Mouse (Mus musculus): ENCODE data around the gene Atl3. TPM values are rescaled to one million over a fixed set of nuclear protein-coding genes. Genes with fewer than 3 reads are reported as not detected.

Gene Atl3
- polyA plus RNA-seq (2012): 9.5 and 13.4 TPM in 2 replicates

DNA sequence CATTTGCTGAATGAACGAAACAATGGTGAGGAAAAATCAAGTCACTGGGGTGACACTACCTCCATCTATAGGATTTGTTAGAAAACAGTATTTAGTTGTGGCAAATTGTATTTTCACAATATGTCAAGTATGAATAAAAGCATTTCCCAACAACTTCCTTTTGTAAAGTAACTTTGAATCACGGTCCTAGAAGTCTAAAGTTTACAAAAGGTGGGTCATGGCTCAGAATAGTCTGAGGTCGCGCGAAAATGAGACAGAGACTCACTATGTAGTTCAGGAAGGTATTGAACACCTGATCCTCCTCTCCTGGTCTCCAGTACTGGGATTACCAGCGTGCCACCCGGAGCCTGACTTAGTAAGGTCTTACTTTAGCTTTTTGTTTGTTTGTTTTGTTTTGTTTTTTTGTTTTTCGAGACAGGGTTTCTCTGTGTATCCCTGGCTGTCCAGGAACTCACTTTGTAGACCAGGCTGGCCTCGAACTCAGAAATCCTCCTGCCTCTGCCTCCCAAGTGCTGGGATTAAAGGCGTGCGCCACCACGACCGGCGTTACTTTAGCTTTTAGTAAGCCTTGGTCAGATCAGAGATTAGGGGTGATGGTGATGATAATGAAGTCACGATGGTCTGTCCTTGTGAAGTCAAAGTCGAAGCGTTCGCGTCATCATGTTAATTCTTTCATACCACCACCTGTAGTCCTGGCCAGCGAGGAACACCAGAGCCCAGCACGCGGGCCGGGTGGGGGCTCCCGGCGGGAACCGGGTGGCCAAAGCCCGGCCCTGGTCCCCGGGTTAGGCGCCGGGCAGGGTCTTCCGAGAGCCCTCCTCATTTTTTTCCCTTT lies at the start of gene Atl3:
TSS of gene Atl3 (plus strand) at position 689 of the 835 bp plus-strand sequence.
- TF ChIP-seq GATA1 (IDR thresholded peaks at IDR 0.05; ENCODE audit: low read length): no peak

DNA sequence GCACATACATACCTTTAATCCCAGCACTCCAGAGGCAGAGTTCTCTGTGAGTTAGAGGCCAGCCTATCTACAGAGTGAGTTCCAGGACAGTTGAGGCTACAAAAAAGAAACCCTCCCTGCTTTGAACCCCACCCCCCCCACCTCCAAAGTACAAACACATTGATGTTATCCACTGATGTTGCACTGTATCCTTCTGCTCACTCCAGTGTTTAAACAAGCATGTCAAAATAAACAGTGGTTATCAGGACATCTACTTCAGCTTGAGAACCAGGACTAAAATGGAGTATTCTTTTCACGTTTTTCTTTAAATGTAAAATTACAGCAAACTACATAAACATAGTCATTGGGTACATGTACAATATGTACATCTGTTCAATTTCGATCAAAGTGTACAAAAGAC lies 48.7 kb upstream of the Atl3 start:
- TF ChIP-seq GATA1 (IDR thresholded peaks at IDR 0.05; ENCODE audit: low read length): no peak

DNA sequence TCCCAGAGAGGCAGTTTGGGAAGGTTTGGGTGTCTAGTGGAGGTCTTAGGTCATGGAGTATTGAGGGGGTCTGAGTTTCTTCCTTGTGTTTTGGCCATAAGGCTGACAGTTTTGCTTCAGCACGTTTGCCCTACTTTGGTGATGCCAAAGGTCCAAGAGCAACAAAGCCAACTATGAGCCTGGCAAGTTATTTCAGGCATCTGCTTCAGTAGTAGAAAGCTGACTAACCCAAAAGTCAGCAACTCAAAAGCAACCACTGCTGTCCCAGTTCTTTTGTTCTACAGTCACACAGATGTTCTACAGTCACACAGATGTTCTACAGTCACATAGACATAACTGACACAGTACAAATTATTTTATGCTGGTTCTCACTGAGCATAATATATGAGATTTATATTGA lies 48.2 kb upstream of the Atl3 start:
- no peak for TF ChIP-seq GATA1 (IDR thresholded peaks at IDR 0.05; ENCODE audit: low read length)

DNA sequence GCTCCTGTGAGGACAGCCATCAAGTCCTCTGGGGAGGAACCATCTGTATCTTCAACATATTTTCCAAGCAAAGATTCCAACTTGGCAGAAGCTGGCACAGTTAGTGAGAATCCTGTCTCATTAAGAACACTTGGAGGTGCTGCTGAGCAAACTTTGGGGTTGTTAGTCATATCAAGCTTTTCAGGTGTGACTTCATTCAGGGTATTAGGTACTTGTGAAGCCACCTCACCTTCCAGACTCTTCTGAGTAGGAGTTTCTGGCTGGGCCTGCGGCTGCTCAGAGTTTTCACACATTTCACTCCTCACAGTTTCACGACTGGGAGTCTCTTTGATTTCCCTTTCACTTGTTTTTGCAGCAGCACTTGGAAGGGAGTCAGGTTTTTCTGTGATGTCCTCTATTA lies 37.0 kb upstream of the Atl3 start:
- no peak for TF ChIP-seq GATA1 (IDR thresholded peaks at IDR 0.05; ENCODE audit: low read length)

DNA sequence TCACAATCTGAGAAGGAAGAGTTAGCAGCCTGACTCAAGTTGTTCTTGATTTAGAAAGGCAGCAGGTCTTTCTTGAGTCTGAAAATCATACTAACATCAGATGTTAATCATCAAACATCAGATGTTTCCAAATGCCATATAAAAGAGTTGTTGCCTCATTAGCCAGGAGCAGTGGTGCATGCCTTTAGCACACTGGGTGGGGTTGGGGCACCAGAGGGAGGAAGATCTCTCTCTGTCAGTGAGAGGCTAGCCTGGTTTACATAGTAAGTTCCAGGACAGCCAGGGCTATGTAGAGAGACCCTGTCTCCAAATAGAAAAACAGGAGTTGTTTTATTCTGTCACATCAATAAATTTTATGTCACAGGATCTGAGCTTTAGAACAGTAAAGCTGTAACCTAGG lies 34.9 kb upstream of the Atl3 start:
- TF ChIP-seq GATA1 (IDR thresholded peaks at IDR 0.05; ENCODE audit: low read length): no peak

DNA sequence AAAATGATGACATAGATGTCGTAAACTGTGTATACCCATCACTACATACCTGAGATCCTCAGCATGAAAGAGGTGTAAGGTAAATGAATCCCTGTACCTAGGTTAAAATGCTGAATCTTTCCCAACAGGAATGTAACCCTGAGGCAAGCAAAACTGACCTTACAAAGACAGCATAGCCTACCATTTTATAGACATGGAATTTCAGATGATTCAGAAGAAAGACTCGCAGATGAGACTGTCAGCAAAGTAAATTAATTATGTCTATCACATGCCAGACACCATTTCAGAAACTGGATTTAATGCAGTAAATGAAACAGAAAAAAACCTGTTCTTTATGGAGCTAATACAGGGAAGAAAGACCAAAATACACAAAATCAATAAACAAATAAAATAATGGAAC lies 34.5 kb upstream of the Atl3 start:
- no peak for TF ChIP-seq GATA1 (IDR thresholded peaks at IDR 0.05; ENCODE audit: low read length)

DNA sequence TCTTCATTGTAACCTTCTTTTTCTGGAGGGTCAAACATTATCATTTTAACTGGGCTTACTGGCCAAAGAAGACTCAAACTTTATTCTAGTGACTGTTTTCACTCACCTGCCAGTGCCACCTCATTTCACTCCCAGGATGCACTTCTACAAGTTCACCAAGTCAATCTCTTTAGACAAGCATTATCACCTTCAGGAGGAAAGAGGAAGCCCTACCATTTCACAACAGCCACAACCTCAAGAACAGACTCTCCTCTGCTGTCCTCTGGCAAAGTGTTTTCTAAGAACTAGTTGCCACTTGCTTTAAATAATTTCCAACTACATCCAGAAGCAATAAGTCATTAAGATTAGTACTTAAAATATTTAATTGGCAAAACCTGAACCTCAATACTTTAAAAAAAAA lies 25.9 kb upstream of the Atl3 start:
- TF ChIP-seq GATA1 (IDR thresholded peaks at IDR 0.05; ENCODE audit: low read length): no peak

DNA sequence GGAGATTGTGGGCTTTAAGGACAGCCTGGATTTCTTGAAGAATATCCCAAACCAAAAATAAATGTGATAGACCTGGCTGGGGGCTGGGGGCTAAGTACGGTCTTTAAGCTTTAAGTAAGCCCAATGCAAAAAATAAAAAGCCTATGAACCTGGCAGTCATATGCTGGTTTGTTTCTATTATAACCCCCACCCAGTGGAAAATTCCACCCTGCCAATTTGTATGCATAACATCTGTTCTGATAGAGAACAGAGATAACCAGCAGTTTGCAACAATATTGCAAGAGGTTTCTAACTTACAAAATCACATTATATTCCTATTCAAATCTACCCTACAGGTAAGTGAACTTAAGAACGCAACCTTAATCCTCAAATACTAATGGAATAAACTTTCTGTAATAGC lies 23.2 kb upstream of the Atl3 start:
- TF ChIP-seq GATA1 (IDR thresholded peaks at IDR 0.05; ENCODE audit: low read length): no peak

DNA sequence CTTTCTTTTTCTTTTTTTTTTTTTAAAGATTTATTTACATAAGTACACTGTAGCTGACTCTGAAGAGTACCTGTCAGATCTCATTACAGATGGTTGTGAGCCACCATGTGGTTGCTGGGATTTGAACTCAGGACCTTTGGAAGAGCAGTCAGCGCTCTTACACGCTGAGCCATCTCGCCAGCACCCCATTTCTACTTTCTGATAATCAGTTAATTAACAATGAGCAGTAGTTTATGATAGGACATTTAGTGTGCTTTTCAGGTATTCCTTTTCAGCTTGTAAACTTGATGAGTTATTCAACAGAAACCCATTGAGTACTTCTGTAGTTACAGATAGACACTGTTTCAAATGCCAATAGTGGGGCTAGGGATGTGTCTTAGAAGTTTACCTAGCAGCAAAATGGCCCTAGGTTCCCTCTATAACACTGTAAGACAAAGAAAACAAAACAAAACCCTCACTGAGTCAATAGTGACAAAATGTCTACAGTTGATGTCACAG lies 14.0 kb upstream of the Atl3 start:
- TF ChIP-seq GATA1 (IDR thresholded peaks at IDR 0.05; ENCODE audit: low read length): no peak

DNA sequence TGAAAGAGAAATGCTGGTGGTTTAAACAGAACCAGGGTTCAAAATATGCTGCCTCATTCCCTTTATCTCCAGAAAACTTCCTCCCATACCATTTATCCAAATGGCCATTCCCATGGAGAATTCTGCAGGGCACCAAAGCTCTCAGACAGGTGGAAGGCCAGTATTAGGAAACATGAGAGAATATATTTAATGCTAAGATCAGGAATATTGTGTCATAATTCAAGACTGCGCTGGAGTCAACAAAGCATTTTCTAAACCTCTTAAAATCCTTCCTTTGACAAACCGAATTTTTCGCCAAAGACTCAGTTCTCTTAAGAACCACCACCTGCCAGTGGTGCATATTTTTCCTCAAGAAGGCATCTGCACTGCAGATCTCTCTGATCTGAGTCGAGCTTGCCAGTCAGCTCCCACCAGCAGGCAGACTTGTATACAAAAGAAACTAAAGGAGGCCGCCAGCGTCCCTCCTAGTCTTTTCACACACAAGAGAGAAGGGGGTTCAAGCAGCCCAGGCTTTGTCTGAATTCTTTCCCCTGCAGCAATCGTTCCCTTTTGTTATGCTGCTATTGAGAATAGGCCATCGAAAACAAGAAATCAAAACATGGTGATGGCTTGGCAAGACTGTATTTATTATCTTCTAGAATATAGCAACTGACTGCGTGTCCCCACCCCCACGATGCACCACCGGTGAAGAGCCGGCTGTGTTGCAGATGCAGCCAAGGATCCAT lies 12.1 kb upstream of the Atl3 start:
- no peak for TF ChIP-seq GATA1 (IDR thresholded peaks at IDR 0.05; ENCODE audit: low read length)

DNA sequence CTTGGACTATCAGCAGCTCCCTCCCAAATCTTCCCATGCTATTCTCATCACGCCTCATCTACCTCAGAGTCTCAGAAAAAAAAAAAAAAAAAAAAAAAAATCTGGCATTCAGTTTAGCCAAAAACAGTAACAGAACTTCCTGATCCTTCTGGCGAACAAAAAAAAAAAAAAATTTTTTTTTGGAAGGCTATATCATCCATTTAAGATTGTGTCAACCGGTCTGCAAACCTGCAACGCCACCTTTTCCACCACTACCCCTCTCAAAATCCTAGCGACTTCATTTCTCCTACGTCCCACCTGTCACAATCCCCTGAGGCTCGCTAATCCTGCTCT lies 11.6 kb upstream of the Atl3 start:
- no peak for TF ChIP-seq GATA1 (IDR thresholded peaks at IDR 0.05; ENCODE audit: low read length)

DNA sequence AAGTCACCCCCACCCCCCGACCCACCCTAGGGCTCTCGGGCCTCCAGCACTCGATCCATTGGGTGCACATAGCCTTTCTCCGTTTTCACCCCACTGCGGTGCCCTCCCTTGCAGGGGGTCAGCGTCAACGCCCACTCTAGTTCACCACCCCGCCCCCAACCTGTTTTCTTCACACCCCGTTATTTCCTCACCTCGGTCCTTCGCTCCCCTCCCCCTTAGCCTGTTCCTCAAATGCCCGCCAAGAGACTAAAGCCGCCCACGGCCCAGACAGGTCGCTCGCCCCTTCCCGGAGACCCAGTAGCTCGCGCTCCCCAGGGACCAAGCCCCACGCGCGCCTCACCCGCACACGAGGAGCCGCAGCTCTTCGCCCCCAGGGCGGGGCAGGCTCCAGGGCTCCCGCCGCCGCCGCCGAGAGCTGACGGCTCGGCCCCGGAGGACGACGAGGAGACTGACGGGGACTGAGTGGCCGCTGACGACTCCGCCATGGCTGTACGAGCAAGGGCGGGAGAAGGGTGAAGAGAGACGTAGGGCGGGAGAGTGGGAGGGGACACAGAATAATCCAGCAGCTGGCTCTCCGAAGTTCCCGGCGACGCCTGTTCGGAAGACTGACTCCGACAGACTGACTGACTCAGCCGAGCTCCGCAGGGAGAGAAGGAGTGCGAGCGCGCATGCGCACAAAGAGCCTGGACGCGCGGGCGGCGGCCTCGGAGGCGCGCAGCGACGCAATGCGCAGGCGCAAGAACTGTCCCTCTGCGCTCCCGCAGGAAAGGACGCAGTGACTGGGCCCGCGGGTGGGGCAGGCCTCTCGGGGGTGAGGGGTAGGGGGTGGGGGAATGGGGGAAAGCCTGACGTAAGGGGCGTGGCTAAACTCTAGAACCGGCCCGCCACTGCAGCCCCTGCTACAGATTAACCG lies 11.0 kb upstream of the Atl3 start, which contains the start of gene Rtn3:
TSS of gene Rtn3 (minus strand) at position 683 of the 913 bp plus-strand sequence.
- TF ChIP-seq GATA1 (IDR thresholded peaks at IDR 0.05; ENCODE audit: low read length): no peak

DNA sequence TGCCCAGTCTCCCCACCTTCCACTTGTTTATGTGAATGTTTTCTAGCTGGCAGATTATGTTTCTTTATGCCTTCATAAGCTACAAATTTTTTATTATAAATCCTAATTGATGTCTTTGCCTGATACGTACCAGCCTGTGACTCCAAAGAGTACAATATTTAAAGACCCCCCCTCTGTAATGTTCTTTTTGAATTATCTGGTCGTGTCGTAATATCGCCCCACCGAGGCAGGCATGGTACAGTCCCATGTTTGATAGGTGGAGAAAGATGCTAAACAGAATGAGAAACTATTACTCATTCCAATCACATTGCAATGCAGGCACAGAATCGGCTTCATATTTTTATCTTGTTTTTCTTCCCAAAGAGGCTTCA lies 10.3 kb upstream of the Atl3 start:
- no peak for TF ChIP-seq GATA1 (IDR thresholded peaks at IDR 0.05; ENCODE audit: low read length)

DNA sequence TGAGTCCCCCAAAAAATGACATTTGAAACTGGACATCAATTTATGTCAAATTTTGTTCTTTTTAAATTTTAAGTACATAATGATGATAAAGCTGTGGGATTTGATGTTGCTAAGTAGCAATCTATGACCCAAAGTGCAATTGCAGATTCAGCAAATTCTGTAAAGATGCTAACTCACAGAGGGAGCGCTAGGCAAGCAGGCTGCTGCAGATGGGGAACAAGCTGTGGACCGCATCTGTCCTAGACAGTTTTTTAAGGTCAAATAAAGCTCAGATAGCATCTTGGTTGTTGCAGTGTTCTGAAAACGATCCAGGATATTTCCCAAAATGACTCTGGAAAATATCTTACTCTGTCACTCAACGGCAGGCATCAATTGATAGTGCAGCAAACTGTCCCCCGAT lies 9.8 kb upstream of the Atl3 start:
- no peak for TF ChIP-seq GATA1 (IDR thresholded peaks at IDR 0.05; ENCODE audit: low read length)

DNA sequence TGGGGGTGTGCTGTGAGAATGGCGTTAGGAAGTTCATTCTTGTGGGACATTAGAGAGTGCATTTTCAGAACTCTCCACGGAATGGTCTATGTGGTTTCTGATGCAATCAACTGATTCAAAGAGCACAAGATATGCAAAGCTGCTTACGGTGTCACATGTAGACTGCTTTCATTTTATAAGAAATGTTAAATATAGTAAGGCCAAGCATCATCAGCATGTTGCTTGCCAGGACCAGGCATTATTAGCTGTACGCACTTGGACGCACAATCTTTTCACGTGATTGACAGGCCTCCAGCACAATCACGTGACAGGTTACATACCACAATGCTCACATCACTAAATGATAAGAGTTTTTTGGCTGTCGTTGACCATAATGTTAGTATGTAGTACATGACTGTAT lies 6.2 kb upstream of the Atl3 start:
- TF ChIP-seq GATA1 (IDR thresholded peaks at IDR 0.05; ENCODE audit: low read length): no peak

DNA sequence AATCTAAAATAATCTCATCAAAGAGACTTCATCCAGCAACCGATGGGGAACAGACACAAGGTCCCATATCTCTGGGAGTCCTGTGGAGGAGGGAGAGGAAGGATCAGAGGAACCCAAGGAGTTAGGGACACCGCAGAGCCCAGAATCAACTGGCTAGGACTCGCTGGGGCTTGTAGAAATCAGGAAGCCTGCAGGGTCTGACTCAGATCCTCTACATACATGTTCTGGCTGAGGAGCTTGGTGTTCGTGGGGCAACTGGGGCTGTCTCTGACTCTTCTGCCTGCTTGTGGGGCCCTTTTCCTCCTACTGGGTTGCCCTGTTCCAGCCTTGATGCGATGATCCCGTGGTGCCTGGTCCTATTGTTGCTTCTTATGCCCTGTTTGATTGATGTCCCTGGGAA lies 1.9 kb upstream of the Atl3 start:
- TF ChIP-seq GATA1 (IDR thresholded peaks at IDR 0.05; ENCODE audit: low read length): no peak

All from G1E-ER4 (cell line).